Mouse (Mus musculus) hindbrain, embryonic 12.5 days (tissue): ENCODE data around the gene 1700012P22Rik. TPM values are rescaled to one million over a fixed set of nuclear protein-coding genes. Genes with fewer than 3 reads are reported as not detected.

Experiments
- ATAC-seq: fragments of 200-750 bp; cut with Nextera tagmentation; 2 replicates; pipeline ENCODE4 v1.8.0; 2017; ENCODE audit warnings: moderate TSS enrichment; ENCODE audit not compliant: low FRiP score
- H3K27ac ChIP-seq: fragments of 300-500 bp; sonication (generic); 2 replicates; pipeline ENCODE4 v1.5.1; 2016; ENCODE audit warnings: mild to moderate bottlenecking
- H3K27me3 ChIP-seq: fragments of 300-500 bp; sonication (generic); 2 replicates; pipeline ENCODE4 v1.6.1; 2016; ENCODE audit warnings: mild to moderate bottlenecking
- H3K36me3 ChIP-seq: fragments of 300-500 bp; sonication (generic); 2 replicates; pipeline ENCODE4 v1.6.1; 2016; ENCODE audit warnings: mild to moderate bottlenecking
- H3K4me1 ChIP-seq: fragments of 300-500 bp; sonication (generic); 2 replicates; pipeline ENCODE4 v1.6.1; 2016
- H3K4me2 ChIP-seq: fragments of 300-500 bp; sonication (generic); replicated peaks from 2 replicates; pipeline ENCODE4 v1.6.1; 2016; ENCODE audit warnings: mild to moderate bottlenecking
- H3K4me3 ChIP-seq: fragments of 300-500 bp; sonication (generic); 2 replicates; pipeline ENCODE4 v1.5.1; 2016; ENCODE audit warnings: mild to moderate bottlenecking
- H3K9ac ChIP-seq: fragments of 300-500 bp; sonication (generic); 2 replicates; pipeline ENCODE4 v1.6.1; 2016; ENCODE audit warnings: mild to moderate bottlenecking, moderate library complexity
- H3K9me3 ChIP-seq: fragments of 300-500 bp; sonication (generic); replicated peaks from 2 replicates; pipeline ENCODE4 v1.6.1; 2016; ENCODE audit warnings: mild to moderate bottlenecking
- WGBS: fragments of 180-500 bp; shearing (Covaris S2); methylation state at CpG from one replicate; pipeline ENCODE4 v1.1.7; 2016; 5-methylcytosine and 5-hydroxymethylcytosine counted together
- polyA plus RNA-seq: library from polyadenylated mRNA; unstranded; fragments of >200 nt; fragmentation: Nextera tagmentation; extraction: Ambion mirVana; gene quantifications from 2 replicates; pipeline ENCODE4 v1.2.1, GENCODE M21; 2016

1700012P22Rik gene
- polyA plus RNA-seq, 1 experiment from 2014 or later = 0.22 TPM

- Histone ChIP-seq H3K4me3 (no peak within 1 kb of the TSS), H3K4me1 (no peaks in the 10 kb centered on the region), H3K9ac (no peak within 1 kb of the TSS), H3K27ac (no peak within 1 kb of the TSS), H3K27me3 (no peaks in the 10 kb centered on the region), H3K4me2 (no peak within 1 kb of the TSS), H3K9me3 (0 out of 2 replicates have a peak, but pooled peaks cover 14% of the 10 kb centered on the region), H3K36me3 (no peaks in the 10 kb centered on the region)
- no peak for ATAC-seq
- WGBS = 81% methylated on average over 9 of the region's 9 CpGs
Observed at GRCm38 (mm10) chr4:144408290-144408689, 30.3 kb downstream of the 1700012P22Rik start, which contains the start of gene Pramef12. Gene Pramef12, minus strand, starts transcription at chr4:144408464.

GRCm38 (mm10) chr4:144406261-144406660 is 32.3 kb downstream of the 1700012P22Rik start:
- H3K9me3 ChIP-seq = 0 out of 2 replicates have a peak, but pooled peaks cover 13% of the 10 kb centered on the region
- H3K4me1 ChIP-seq = no peaks in the 10 kb centered on the region
- no peak for ATAC-seq
- no peak overlapping the region for H3K4me3 ChIP-seq
- no peaks in the 10 kb centered on the region for H3K27me3 ChIP-seq
- no peaks in the 10 kb centered on the region for H3K36me3 ChIP-seq
- 61% methylated on average over 3 of the region's 3 CpGs for WGBS
- H3K9ac ChIP-seq = no peak overlapping the region
- no peak overlapping the region for H3K27ac ChIP-seq
- no peak overlapping the region for H3K4me2 ChIP-seq

GRCm38 (mm10) chr4:144404456-144405086 is 34.0 kb downstream of the 1700012P22Rik start:
- Histone ChIP-seq H3K4me1 (no peaks in the 10 kb centered on the region), H3K4me3 (peak overlapping the region; percentile 14; the same call in 1 of the 2 replicates), H3K9me3 (0 out of 2 replicates have a peak, but pooled peaks cover 8% of the 10 kb centered on the region), H3K36me3 (no peaks in the 10 kb centered on the region), H3K27me3 (no peaks in the 10 kb centered on the region), H3K4me2 (peak overlapping the region; percentile 39), H3K9ac (no peak overlapping the region), H3K27ac (no peak overlapping the region)
- no peak for ATAC-seq
- 10% methylated on average over 17 of the region's 17 CpGs for WGBS

- Histone ChIP-seq H3K9ac (no peak overlapping the region), H3K4me1 (no peaks in the 10 kb centered on the region), H3K9me3 (0 out of 2 replicates have a peak, but pooled peaks cover 3% of the 10 kb centered on the region), H3K27ac (no peak overlapping the region), H3K4me2 (no peak overlapping the region), H3K4me3 (no peak overlapping the region), H3K27me3 (no peaks in the 10 kb centered on the region), H3K36me3 (no peaks in the 10 kb centered on the region)
- no peak for ATAC-seq
- 83% methylated on average over 4 of the region's 4 CpGs for WGBS
Observed at GRCm38 (mm10) chr4:144402712-144403111, 35.9 kb downstream of the 1700012P22Rik start.

GRCm38 (mm10) chr4:144396316-144396715 is 42.3 kb downstream of the 1700012P22Rik start:
- peaks cover 27% of the 10 kb centered on the region for H3K9me3 ChIP-seq
- no peak for ATAC-seq
- WGBS = 39% methylated on average over 3 of the region's 3 CpGs
- no peak overlapping the region for H3K27ac ChIP-seq
- no peak overlapping the region for H3K4me2 ChIP-seq
- H3K9ac ChIP-seq = no peak overlapping the region
- no peaks in the 10 kb centered on the region for H3K27me3 ChIP-seq
- no peak overlapping the region for H3K4me3 ChIP-seq
- H3K4me1 ChIP-seq = no peaks in the 10 kb centered on the region
- H3K36me3 ChIP-seq = no peaks in the 10 kb centered on the region

- no peak for ATAC-seq
- 53% methylated on average over 2 of the region's 2 CpGs for WGBS
Observed at GRCm38 (mm10) chr4:144377911-144378310, 60.7 kb downstream of the 1700012P22Rik start, which contains the start of gene Pramef20. Gene Pramef20, minus strand, starts transcription at chr4:144377933.

More at GRCm38 (mm10) chr4:144377911-144378310, 60.7 kb downstream of the 1700012P22Rik start, which contains the start of gene Pramef20:
- Histone ChIP-seq H3K4me2 (no peak within 1 kb of the TSS), H3K4me3 (no peak within 1 kb of the TSS), H3K27ac (no peak within 1 kb of the TSS), H3K9me3 (peaks cover 28% of the 10 kb centered on the region), H3K9ac (no peak within 1 kb of the TSS), H3K4me1 (no peaks in the 10 kb centered on the region), H3K36me3 (no peaks in the 10 kb centered on the region), H3K27me3 (no peaks in the 10 kb centered on the region)

Other genes starting within 250 kb of the 1700012P22Rik start
- gene Oog2, start 248.1 kb downstream of the 1700012P22Rik start, polyA plus RNA-seq = not detected in 2 replicates
- gene C87977, start 225.5 kb downstream of the 1700012P22Rik start, polyA plus RNA-seq = not detected in 2 replicates
- gene Pramel5, start 158.3 kb downstream of the 1700012P22Rik start, polyA plus RNA-seq = not detected in 2 replicates
- gene Gm13128, start 108.5 kb downstream of the 1700012P22Rik start, polyA plus RNA-seq = not detected in 2 replicates
- gene Gm13119, start 80.8 kb downstream of the 1700012P22Rik start, polyA plus RNA-seq = not detected in 2 replicates
- gene Pramef20, start 60.8 kb downstream of the 1700012P22Rik start, polyA plus RNA-seq = not detected in 2 replicates
- 0.14 TPM in 1 of 2 replicates, not detected in the other for gene Pramef12, start 30.3 kb downstream of the 1700012P22Rik start, polyA plus RNA-seq
- gene Gm9944, start 14.5 kb upstream of the 1700012P22Rik start, polyA plus RNA-seq = not detected in 2 replicates
- gene Aadacl3, start 25.0 kb upstream of the 1700012P22Rik start, polyA plus RNA-seq = not detected in 2 replicates
- not detected in 2 replicates for gene 9430007A20Rik, start 81.0 kb upstream of the 1700012P22Rik start, polyA plus RNA-seq
- gene Gm13124, start 126.4 kb upstream of the 1700012P22Rik start, polyA plus RNA-seq = not detected in 2 replicates
- gene Aadacl4, start 174.9 kb upstream of the 1700012P22Rik start, polyA plus RNA-seq = not detected in 2 replicates
- not detected in 2 replicates for gene Gm436, start 247.6 kb upstream of the 1700012P22Rik start, polyA plus RNA-seq